Mouse (Mus musculus): ENCODE results near the gene Nat8f2.
A peak's percentile ranks its signal among the peaks of the same experiment; 100 is the strongest.
"Not testable (repeated sequence)": the region's sequence is repeated elsewhere in the genome, so short reads cannot be mapped to it uniquely, and the experiment has no call there.

Nat8f2 gene

GRCm38 (mm10) chr6:85863840-85864239, 5.1 kb downstream of the Nat8f2 start:
- DNase-seq (ENCODE audit: low spot score), result no peak

- DNase-seq (ENCODE audit: low spot score), result no peak
Observed at GRCm38 (mm10) chr6:85863136-85863535, 5.8 kb downstream of the Nat8f2 start.

DNA sequence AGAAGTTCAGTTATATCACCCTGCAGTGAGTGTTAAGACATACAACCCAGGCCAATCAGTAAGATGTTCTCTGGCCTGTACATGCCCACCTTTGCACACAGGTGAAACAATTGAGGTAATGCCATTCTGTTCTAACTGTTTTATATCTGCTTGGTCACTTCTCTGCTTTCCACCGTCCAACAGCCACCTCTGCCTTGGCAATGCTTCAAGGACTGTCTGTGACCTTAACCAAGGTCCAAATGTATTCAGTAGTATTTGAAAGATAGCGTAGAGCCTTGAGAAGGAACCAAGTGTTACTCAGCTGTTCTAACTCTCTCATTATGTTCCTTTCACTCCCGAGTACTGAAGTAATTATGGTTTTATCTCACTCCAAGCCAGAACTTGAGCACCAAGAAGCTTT, 6.4 kb downstream of the Nat8f2 start:
- no peak for DNase-seq (ENCODE audit: low spot score)

- DNase-seq (ENCODE audit: low spot score), result no peak
Observed at GRCm38 (mm10) chr6:85861247-85861646, 7.7 kb downstream of the Nat8f2 start.

GRCm38 (mm10) chr6:85856194-85856678, 12.7 kb downstream of the Nat8f2 start:
- no peak for DNase-seq (ENCODE audit: low spot score)

DNA sequence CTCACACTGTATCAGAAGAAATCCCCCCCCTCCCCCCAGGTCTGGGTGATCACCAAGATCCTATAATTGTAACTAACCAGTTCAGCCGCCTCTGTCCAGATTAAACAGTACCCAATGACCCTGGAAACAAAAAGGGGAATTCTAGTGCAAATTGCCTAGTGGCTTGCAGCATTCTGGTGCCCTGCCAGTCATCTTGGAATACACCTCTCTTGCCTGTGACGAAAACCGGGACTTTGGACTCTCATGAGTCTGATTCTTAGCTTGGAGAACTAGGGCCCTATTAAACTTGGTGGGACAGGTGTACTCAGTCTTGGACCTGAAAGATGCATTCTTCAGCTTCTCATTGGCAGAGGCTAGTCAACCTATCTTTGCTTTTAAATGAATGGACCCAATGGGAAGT, 15.5 kb downstream of the Nat8f2 start:
- DNase-seq (ENCODE audit: low spot score), result no peak

DNA sequence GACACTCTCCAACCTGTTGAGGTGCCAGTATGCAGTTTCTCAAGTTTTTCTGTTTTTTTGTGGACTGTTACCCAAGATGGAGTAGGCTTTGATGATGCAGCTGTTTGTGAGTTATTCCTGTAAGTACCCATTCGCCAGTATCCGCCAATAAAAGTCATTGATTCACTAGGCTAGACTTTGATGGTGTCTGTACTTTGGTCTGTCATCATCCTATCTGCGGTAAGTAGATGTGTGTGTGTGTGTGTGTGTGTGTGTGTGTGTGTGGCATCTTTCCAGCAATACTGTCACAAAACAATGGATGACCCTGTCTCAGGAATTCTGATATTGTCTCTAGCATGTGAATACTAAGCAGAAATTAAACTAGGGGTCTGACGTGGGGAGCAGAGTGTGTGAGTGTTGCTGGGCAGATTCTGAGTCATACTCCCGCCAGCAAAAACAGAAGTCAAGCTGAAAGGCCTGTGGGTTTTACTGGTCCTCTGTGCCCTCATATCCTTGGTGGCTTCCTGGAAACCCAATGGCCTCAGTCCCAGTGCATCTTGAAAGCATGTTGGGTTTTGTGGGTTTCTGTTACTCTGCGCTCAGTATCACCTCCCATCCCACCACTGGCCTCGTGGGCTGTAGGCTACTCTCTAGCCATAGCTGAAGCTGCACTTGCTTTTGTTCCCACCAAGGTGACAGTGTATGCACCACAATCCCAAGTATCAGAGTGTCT, 17.7 kb downstream of the Nat8f2 start:
- DNase-seq (ENCODE audit: low spot score), result no peak

GRCm38 (mm10) chr6:85849240-85849639, 19.7 kb downstream of the Nat8f2 start:
- DNase-seq (ENCODE audit: low spot score), result no peak

DNA sequence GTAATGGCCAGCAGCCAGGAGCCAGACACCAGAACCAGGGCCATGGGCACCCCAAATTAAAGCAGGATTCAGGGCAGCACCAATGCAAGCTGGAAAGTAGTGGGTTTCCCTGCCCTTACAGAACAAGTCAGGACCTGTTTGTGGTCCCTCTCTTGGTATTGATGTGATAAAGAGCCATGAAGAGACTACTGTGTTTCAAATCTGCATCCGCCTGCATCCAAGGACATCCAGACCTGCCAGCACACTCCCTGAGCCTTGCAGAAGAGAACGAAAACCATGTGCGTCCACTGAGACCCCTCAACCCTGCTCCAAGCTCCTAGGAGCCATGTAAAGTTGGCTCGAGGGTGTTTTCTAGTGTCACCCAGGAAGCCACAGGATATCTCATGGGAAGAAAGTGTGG, 20.8 kb downstream of the Nat8f2 start:
- no peak for DNase-seq (ENCODE audit: low spot score)

- no peak for DNase-seq (ENCODE audit: low spot score)
Observed at GRCm38 (mm10) chr6:85846921-85847320, 22.0 kb downstream of the Nat8f2 start.

DNA sequence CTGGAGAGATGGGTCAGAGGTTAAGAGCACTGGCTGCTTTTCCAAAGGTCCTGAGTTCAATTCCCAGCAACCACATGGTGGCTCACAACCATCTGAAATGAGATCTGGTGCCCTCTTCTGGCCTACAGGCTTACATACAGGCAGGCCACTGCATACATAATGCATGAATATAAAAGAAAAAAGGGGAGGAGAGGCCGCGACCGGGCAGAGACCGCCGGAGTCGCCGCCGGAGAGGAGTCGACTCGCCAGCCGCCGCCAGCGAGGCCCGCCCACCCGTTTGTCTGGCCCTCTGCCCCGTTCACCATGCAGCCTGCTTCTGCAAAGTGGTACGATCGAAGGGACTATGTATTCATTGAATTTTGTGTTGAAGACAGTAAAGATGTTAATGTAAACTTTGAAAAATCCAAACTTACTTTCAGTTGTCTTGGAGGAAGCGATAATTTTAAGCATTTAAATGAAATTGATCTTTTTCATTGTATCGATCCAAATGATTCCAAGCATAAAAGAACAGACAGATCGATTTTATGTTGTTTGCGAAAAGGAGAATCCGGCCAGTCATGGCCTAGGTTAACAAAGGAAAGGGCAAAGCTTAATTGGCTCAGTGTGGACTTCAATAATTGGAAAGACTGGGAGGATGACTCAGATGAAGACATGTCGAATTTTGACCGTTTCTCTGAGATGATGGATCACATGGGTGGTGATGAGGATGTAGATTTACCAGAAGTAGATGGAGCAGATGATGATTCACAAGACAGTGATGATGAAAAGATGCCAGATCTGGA, 25.1 kb downstream of the Nat8f2 start:
- DNase-seq (ENCODE audit: low spot score), result not testable (repeated sequence)

GRCm38 (mm10) chr6:85839982-85840381, 29.0 kb downstream of the Nat8f2 start:
- no peak for DNase-seq (ENCODE audit: low spot score)

- DNase-seq (ENCODE audit: low spot score), result no peak
Observed at GRCm38 (mm10) chr6:85838674-85839073, 30.3 kb downstream of the Nat8f2 start.

DNA sequence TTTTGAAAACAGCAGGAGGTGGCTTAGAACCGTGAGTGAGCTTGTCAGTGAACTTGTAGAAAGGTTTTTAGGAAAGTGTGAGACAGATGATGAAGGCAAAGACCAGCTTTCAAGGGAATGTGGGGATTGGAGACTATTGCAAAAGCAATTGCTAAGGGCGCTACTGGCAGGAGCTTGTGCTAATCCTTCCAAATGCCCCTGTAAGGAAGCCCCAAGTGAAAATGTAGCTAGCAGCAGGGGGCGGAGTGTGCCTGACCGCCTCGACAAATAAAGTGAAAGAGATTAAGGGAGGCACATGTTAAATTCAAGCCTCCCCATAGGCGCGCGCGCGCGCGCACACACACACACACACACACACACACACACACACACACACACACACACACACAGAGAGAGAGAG, 31.7 kb downstream of the Nat8f2 start:
- DNase-seq (ENCODE audit: low spot score), result peak; percentile 43

- peak; percentile 51 for DNase-seq (ENCODE audit: low spot score)
Observed at GRCm38 (mm10) chr6:85836827-85837226, 32.1 kb downstream of the Nat8f2 start.

GRCm38 (mm10) chr6:85836098-85836497, 32.9 kb downstream of the Nat8f2 start:
- not testable (repeated sequence) for DNase-seq (ENCODE audit: low spot score)

DNA sequence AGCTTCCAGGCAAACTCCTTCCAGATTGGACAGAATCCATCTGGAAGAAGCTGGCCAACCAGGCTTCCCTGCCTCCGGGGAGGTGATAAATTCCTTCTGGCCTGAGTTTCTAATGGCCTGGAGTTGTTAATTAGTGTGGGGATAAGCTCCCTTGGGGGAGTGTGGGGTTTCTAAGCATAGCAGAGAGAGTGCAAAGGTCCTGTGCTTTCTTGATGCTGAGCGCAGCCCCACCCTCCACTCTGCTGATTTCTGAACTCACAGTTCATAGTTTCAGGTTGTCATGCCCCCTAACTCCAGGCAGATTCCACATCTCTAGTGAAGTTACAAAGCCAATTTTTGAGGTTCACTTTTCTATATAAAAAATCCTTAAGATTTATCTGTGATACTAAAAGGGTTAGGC, 33.9 kb downstream of the Nat8f2 start:
- not testable (repeated sequence) for DNase-seq (ENCODE audit: low spot score)

DNA sequence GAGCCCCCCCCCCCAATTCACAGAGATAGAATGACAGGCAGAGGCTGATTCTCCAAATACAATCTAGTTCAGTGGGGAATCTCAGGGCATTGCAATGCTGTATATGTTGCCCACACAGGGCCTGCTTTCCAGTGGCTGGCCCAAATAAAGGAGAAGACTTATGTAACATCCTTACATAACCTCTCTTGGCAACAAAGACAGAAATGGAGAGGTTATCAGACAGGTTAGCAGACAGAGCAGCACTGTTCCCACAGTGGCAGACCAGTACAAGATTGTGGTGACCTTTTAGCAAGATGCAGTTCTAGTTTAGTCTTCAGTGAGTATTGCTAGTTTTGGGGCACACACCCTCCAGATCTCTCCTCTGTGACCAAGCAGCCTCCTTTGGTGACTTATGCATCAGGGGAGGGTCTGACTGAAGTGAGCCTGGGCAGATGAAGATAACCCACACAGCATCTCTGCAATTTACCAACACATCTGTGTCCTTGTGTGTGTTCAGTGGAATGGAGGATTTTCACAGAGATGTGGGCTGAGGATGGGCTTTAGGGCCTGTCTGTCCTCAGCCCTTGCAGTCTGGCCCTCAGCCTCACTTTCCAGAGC, 34.4 kb downstream of the Nat8f2 start:
- DNase-seq (ENCODE audit: low spot score), result not testable (repeated sequence)

DNA sequence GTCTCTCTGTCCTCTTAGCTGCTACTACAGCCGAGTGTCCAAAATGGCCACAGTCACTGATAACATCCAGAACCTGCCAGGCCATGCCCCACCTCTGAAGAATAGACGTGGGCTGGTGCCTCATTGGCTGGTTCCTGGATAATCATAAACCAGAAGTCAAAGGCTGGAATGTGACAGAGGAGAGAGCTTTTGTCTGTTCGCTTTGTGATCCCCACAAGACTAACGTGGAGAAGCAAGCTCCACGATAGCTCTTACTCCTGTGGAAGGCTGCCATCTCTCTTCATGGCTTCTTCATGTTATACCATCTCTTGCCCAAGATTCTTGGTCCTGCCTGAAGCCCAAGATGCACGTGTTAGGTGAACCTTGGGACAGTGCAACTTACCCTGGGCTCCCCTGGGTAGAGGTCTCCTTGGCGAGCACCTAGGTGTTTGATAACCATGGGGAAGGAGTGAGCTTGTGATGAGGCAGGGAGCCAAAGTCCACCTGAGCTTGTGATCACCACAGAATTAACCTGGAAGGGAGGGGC, 37.1 kb downstream of the Nat8f2 start, which contains the start of gene Nat8:
TSS of gene Nat8 (minus strand) at position 287 of the 526 bp plus-strand sequence.
- DNase-seq (ENCODE audit: low spot score), result no peak

- no peak for DNase-seq (ENCODE audit: low spot score)
Observed at GRCm38 (mm10) chr6:85829462-85829861, 39.5 kb downstream of the Nat8f2 start.

- no peak for DNase-seq (ENCODE audit: low spot score)
Observed at GRCm38 (mm10) chr6:85825886-85826285, 43.1 kb downstream of the Nat8f2 start.

DNA sequence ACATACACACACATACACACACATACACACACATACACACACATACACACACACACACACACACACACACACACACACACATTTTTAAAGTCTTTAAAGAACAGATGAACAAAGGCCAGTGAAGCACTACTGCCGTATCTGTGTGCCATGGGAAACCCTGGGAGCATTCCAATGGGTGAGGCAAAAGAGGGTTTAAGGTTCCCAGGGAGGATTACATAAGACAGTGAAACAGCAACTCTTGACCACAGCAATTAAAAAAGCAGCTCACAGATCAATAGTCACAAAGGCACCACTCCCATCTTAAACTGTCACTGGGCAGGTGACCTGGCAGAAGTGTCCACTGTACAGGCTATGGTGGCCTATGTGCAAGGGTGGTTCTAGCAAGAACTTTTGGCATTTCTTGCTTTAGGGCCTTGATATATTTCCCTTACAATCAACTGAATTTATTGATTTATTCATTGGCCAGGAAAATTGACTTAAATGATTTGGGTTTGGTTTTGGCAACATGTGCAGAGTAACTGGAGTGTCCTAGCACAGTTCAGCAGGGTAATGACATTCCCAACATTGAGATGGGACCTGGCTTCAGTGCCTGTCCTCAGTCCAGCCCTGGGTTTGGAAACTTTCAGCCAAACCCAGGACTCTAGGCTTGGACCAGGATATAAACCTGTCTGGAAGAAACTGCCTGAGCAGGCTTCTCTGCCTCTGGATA, 45.4 kb downstream of the Nat8f2 start:
- no peak for DNase-seq (ENCODE audit: low spot score)

All from retina, embryonic 14.5 days (tissue).